Mouse (Mus musculus) lung, embryonic 16.5 days (tissue): ENCODE data around the gene Cdyl. TPM values are rescaled to one million over a fixed set of nuclear protein-coding genes. Genes with fewer than 3 reads are reported as not detected.

Source experiments
- ATAC-seq: fragments of 200-750 bp; cut with Nextera tagmentation; 2 replicates; pipeline ENCODE4 v1.8.0; 2017; ENCODE audit warnings: low read depth, mild to moderate bottlenecking, moderate library complexity
- H3K27ac ChIP-seq: fragments of 300-500 bp; sonication (generic); 2 replicates; pipeline ENCODE4 v1.5.1; 2014; ENCODE audit warnings: mild to moderate bottlenecking, control low read depth, low read length
- H3K27me3 ChIP-seq: fragments of 300-500 bp; sonication (generic); 2 replicates; pipeline ENCODE4 v1.6.1; 2014; ENCODE audit warnings: low read depth, low read length, mixed read lengths; ENCODE audit not compliant: control insufficient read depth, insufficient read depth
- H3K36me3 ChIP-seq: fragments of 300-500 bp; sonication (generic); 2 replicates; pipeline ENCODE4 v1.6.1; 2014; ENCODE audit warnings: low read length; ENCODE audit not compliant: control insufficient read depth, insufficient read depth
- H3K4me1 ChIP-seq: fragments of 300-500 bp; sonication (generic); replicated peaks from 2 replicates; pipeline ENCODE4 v1.6.1; 2014; ENCODE audit warnings: low read length, mixed read lengths; ENCODE audit not compliant: control insufficient read depth, insufficient read depth
- H3K4me2 ChIP-seq: fragments of 300-500 bp; sonication (generic); 2 replicates; pipeline ENCODE4 v1.6.1; 2014; ENCODE audit warnings: low read depth, low read length, control low read depth
- H3K4me3 ChIP-seq: fragments of 300-500 bp; sonication (generic); 2 replicates; pipeline ENCODE4 v1.5.1; 2014; ENCODE audit warnings: mild to moderate bottlenecking, low read length, control low read depth
- H3K9ac ChIP-seq: fragments of 300-500 bp; sonication (generic); 2 replicates; pipeline ENCODE4 v1.6.1; 2014; ENCODE audit warnings: low read length, control low read depth
- H3K9me3 ChIP-seq: fragments of 300-500 bp; sonication (generic); 2 replicates; pipeline ENCODE4 v1.6.1; 2016; ENCODE audit warnings: low read length; ENCODE audit not compliant: control insufficient read depth
- WGBS: fragments of 180-500 bp; shearing (Covaris S2); extraction: QIAGEN DNeasy Blood & Tissue Kit; methylation state at CpG from one replicate; pipeline ENCODE4 v1.1.7; 2014; 5-methylcytosine and 5-hydroxymethylcytosine counted together
- polyA plus RNA-seq: library from polyadenylated mRNA; unstranded; fragments of >200 nt; fragmentation: Nextera tagmentation; extraction: Ambion mirVana; gene quantifications from 2 replicates; pipeline ENCODE4 v1.2.1, GENCODE M21; 2015

The Cdyl gene
- polyA plus RNA-seq, 1 experiment from 2014 or later: 7.4 TPM

DNA sequence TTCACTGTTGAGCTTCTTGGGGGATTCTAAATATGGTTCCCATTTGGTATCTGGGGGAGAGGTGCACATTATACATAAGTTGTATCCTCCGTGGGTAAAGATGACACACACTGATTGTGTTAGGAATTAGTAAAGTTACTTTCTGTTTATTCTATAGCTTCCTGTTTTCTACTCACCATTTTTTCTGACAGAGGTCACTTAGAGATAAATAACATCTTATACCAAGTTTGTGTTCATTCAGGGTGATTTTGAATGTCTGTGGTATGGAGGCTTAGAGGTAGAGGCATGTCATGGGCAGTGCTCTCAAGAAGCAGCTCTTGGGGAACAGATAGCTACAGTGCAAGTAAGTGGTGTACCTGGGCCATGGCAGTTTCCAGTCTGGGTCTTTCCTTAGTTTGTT, 83.6 kb downstream of the Cdyl start:
- 33% methylated on average over 1 of the region's 1 CpGs for WGBS
- no peak overlapping the region for H3K27ac ChIP-seq
- peak overlapping the region; percentile 88; the same call in 1 of the 2 replicates for H3K9ac ChIP-seq
- peaks cover 4% of the 10 kb centered on the region for H3K36me3 ChIP-seq
- no peak for ATAC-seq
- H3K4me2 ChIP-seq: peak overlapping the region; percentile 76
- H3K4me1 ChIP-seq: peaks cover 12% of the 10 kb centered on the region
- H3K9me3 ChIP-seq: peaks cover 17% of the 10 kb centered on the region
- no peaks in the 10 kb centered on the region for H3K27me3 ChIP-seq
- H3K4me3 ChIP-seq: peak overlapping the region; percentile 87

DNA sequence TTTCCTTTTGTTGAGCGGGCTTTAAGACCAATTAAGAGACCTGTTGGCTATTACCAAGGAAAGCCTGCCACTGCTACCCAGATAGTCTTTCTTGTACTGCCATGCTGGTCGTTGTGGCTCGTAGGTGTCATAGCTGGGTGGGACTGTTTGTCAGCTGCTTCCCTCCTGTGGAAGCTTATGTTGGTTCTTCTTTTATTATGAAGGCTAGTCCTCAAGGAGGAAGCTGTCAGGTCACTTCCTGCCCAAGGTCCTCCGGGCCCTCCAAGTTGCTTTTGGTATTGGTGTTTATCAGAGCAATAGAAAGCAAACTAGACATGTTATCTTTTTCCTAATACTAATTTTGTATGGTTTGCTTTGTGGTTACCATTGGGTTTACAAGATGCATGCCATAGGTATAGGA, 89.6 kb downstream of the Cdyl start:
- peaks cover 17% of the 10 kb centered on the region for H3K9me3 ChIP-seq
- no peak overlapping the region for H3K27ac ChIP-seq
- no peak overlapping the region for H3K4me3 ChIP-seq
- no peak overlapping the region for H3K9ac ChIP-seq
- 82% methylated on average over 4 of the region's 4 CpGs for WGBS
- H3K27me3 ChIP-seq: no peaks in the 10 kb centered on the region
- H3K36me3 ChIP-seq: peaks cover 4% of the 10 kb centered on the region
- ATAC-seq: no peak
- no peaks in the 10 kb centered on the region; the same call in 1 of the 2 replicates for H3K4me1 ChIP-seq
- no peak overlapping the region for H3K4me2 ChIP-seq

DNA sequence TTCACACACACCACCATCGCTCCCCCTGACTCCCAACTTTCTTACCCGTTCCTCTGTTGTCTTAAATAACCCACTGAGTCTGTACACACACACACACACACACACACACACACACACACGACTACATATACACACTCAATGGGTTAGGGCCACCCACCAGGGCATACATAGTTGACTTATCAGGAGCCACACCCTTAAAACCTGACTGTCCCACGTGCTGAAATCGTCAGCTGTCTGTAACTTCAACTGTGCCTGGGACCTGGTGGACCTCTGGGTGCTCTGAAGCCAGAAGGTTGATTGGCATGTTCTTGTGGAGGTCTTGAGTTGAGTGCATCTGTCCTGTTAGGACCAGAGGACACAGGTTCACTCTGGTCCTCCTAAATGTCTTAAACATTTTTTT, 90.0 kb downstream of the Cdyl start:
- no peak for ATAC-seq
- Histone ChIP-seq H3K27ac (no peak overlapping the region), H3K9me3 (peaks cover 17% of the 10 kb centered on the region), H3K4me1 (peaks cover 2% of the 10 kb centered on the region; the same call in 1 of the 2 replicates), H3K4me2 (no peak overlapping the region), H3K36me3 (peaks cover 4% of the 10 kb centered on the region), H3K27me3 (no peaks in the 10 kb centered on the region), H3K4me3 (no peak overlapping the region), H3K9ac (no peak overlapping the region)
- 76% methylated on average over 5 of the region's 5 CpGs for WGBS

DNA sequence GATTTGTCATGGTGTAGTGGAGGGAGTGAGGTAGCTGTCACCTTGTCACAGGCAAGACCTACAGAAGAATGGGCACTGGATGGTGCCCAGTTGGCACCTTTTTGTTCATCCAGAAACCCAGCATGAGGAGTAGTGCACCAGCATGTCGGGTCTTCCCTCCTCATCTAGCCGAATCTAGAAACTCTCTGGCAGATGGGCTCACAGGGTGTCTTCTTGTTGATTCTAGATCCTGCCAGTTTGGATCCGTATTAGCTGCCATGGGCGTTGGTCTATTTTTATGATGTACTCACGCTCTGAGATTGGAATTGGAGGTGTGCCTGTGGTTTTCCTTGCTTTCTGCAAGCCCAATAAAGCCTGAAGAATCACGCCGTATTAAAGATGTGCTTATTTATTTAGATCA, 92.4 kb downstream of the Cdyl start:
- ATAC-seq: no peak

DNA sequence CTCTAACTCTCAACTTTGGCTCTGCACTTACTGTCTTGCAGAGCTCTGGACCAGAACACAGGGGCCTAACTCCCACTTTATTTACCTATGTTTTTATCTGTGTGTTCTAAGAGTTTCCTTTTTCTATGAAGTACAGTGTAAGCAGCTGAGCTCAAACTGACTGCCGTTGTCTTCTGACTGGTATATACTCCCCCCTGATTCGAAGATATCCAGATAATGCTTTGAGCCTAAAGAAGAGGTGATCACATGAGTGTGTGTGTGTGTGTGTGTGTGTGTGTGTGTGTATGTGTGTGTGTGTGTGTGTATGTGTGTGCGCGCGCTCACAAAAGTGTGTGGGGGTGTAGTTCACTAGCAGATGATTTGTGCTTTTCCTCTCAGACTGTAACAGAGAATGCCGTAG, 95.4 kb downstream of the Cdyl start:
- Histone ChIP-seq H3K9me3 (no peaks in the 10 kb centered on the region), H3K4me1 (peaks cover 9% of the 10 kb centered on the region; the same call in 1 of the 2 replicates), H3K36me3 (no peaks in the 10 kb centered on the region), H3K9ac (no peak overlapping the region), H3K4me2 (no peak overlapping the region), H3K27ac (no peak overlapping the region), H3K27me3 (no peaks in the 10 kb centered on the region), H3K4me3 (no peak overlapping the region)
- 75% methylated on average over 6 of the region's 6 CpGs for WGBS
- ATAC-seq: no peak

More for the DNA sequence above, 92.4 kb downstream of the Cdyl start:
- Histone ChIP-seq H3K4me3 (no peak overlapping the region), H3K9me3 (peaks cover 7% of the 10 kb centered on the region; the same call in 1 of the 2 replicates), H3K27me3 (no peaks in the 10 kb centered on the region), H3K27ac (no peak overlapping the region), H3K4me2 (no peak overlapping the region), H3K9ac (no peak overlapping the region), H3K4me1 (peaks cover 9% of the 10 kb centered on the region; the same call in 1 of the 2 replicates), H3K36me3 (no peaks in the 10 kb centered on the region)
- 86% methylated on average over 7 of the region's 7 CpGs for WGBS

DNA sequence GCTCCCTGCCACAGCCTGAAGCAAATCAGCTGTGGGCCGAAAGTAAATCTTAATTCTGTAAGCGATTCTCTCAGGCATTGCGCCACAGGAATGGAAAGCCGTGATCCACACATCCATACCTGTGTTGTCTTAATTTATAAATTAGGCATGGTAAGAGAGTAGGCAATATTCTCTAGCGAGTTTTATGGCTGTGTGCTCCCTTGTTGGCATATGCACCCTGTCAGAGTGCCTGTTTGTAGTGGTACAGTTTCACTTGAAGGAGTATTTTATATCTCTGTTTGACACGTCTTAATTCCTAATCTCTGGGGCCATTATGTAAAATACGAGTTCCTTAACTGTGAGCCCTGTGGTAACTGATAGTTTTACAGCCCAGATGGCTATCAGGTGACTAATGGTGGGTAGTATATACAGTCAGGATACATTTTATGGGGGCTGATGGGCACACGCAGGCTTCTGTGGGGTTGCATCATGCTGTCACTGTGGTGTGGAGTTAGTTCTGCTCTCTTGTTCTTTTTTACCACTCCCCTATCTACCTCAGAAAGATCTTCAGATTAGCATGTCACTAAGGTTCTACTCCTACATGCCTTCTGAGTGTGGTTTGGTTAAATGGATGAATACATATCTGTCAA, 96.1 kb downstream of the Cdyl start:
- Histone ChIP-seq H3K4me2 (no peak overlapping the region), H3K27ac (no peak overlapping the region), H3K9ac (no peak overlapping the region), H3K9me3 (no peaks in the 10 kb centered on the region), H3K4me1 (peaks cover 11% of the 10 kb centered on the region), H3K4me3 (no peak overlapping the region), H3K27me3 (no peaks in the 10 kb centered on the region), H3K36me3 (no peaks in the 10 kb centered on the region)
- 69% methylated on average over 8 of the region's 8 CpGs for WGBS
- ATAC-seq: no peak

DNA sequence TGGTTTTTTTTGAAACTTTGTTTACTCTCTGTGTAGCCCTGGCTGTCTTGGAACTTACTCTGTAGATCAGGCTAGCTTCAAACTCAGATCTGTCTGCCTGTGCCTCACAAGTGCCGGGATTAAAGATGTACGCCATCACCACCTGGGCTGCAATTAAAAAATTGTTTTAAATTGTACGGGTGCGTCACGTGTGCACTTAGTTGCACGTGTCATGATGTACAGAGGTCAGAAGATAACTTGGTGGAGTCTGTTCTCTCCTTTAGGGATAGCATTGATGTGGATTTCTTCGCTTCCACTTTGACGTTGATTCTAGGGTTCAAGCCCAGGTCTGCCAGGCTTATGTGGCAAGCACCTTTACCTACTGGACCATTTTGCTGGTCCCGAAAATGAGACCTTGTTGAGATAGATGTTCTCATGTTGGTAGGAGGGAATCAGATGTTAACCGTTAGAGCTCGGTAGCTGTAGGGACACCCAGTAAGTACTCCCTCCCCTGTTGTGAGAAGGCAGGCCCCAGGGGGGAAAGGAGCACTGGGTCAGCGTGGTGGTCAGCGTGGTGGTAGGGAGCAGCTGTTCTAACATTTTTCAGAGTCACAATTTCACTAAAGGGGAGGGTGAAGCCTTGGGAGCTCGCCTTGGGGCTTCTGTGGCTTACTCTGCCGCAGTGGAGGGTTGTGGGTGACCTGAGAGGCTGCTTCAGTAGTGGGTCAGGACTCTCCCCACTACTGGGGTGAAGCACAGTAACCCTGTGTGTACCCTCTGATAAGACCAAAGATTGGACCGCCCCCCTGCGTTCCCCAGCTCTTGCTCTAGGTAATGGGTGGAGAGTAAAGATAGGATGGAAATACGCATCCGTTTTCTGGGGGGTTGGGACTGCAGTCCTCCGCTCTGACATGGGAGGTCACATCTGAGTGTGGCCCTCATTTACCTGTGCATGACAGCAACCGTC, 97.0 kb downstream of the Cdyl start:
- Histone ChIP-seq H3K4me3 (no peak overlapping the region), H3K4me2 (no peak overlapping the region), H3K9me3 (no peaks in the 10 kb centered on the region), H3K4me1 (peaks cover 11% of the 10 kb centered on the region), H3K9ac (no peak overlapping the region), H3K27ac (no peak overlapping the region), H3K36me3 (no peaks in the 10 kb centered on the region), H3K27me3 (no peaks in the 10 kb centered on the region)
- no peak for ATAC-seq
- WGBS: 82% methylated on average over 21 of the region's 21 CpGs

DNA sequence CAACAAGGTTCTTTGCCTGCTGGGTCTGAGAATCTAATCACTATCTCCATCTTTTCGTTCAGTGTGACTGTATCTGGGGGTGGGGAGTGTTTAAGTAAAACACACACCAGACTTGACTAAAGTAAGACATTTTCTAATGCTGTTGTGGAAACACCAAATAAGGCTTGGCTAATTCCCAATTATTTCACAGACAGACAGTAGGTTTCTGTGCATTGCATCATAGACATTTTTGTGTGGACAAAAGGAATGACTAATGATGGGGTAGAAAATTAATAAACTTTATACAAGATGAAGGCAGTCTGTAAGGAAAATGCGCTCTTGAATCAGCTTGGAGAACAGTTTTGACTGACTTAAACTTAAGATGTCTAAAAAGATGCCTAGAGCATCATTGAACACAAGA, 100.7 kb downstream of the Cdyl start:
- Histone ChIP-seq H3K27me3 (no peaks in the 10 kb centered on the region), H3K9ac (no peak overlapping the region), H3K4me3 (no peak overlapping the region), H3K4me1 (peaks cover 9% of the 10 kb centered on the region), H3K36me3 (no peaks in the 10 kb centered on the region), H3K4me2 (no peak overlapping the region), H3K9me3 (no peaks in the 10 kb centered on the region), H3K27ac (no peak overlapping the region)
- ATAC-seq: no peak
- WGBS: 72% methylated on average over 2 of the region's 2 CpGs

DNA sequence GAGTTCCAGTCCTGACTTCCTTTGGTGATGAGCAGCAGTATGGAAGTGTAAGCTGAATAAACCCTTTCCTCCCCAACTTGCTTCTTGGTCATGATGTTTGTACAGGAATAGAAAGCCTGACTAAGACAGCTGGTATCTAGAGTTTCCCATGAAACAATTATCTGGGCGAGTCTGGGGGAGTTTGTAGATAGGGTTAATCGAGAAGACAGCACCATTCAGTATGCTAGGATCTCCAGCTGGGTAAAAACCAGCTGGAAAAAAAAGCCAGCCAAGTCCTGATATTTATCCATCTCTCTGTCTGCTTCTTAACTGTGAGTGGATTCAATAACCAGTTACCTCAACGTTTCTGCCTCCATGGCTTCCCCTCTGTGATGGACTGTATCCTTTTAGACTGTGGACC, 104.9 kb downstream of the Cdyl start:
- peak overlapping the region; percentile 12; the same call in 1 of the 2 replicates for H3K27ac ChIP-seq
- H3K4me3 ChIP-seq: no peak overlapping the region
- H3K4me2 ChIP-seq: no peak overlapping the region
- H3K9ac ChIP-seq: no peak overlapping the region
- H3K9me3 ChIP-seq: no peaks in the 10 kb centered on the region
- H3K27me3 ChIP-seq: no peaks in the 10 kb centered on the region
- peaks cover 20% of the 10 kb centered on the region for H3K4me1 ChIP-seq
- H3K36me3 ChIP-seq: no peaks in the 10 kb centered on the region
- no peak for ATAC-seq
- 53% methylated on average over 3 of the region's 3 CpGs for WGBS
